Mouse (Mus musculus): ENCODE data around the gene Fhod1. TPM values are rescaled to one million over a fixed set of nuclear protein-coding genes. Genes with fewer than 3 reads are reported as not detected.

The Fhod1 gene
- polyA plus RNA-seq, 1 experiment = 2.1 TPM

DNA sequence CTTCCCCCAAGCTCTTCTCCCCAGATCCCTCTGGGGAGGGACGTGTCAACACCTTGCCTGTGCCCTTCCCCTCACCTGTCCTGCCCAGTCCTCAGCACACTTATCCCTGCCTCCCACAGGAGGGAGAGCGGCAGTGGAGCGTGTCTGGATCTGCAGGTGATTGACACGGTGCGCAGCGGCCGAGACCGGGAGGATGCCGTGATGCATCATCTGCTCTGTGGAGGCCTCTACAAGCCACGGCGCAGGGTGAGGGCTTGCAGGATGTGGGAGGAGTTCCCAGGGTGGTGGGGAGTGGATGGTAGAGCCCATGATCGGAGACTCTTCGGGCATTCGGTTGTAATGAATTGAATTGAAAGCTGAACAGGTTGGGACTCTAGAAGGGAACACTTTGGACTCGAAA is 11.5 kb upstream of the Fhod1 start:
- H3K27ac ChIP-seq (replicated peaks; ENCODE audit: low read depth, low read length) = no peak overlapping the region
- no peak overlapping the region for H3K4me3 ChIP-seq (ENCODE audit: insufficient read depth, low read depth, low read length)
- peaks cover 18% of the 10 kb centered on the region; the same call in 1 of the 2 replicates for H3K4me1 ChIP-seq (ENCODE audit: control insufficient read depth, insufficient read depth, insufficient read length, low read length)

DNA sequence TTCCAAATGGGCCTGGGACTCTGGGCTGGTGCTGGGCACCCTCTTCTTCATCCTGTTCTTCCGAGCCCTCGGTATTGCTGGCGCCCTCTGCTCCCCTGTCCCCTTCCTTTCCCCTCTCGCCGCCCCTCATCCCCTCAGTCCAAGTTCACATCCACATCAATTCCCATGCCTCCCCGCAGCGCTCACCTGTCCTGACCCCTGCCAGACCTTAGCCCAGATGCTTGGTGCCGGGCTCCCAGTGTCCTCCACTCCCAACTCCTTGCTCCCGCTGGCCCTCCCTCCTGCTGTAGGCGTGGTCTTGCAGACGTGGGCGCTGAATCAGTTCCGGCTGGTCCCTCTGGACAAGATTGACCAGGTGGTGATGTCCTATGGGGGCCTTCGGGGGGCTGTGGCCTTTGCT is 8.9 kb upstream of the Fhod1 start:
- Histone ChIP-seq H3K4me1 (ENCODE audit: control insufficient read depth, insufficient read depth, insufficient read length, low read length) (peaks cover 10% of the 10 kb centered on the region; the same call in 1 of the 2 replicates), H3K27ac (replicated peaks; ENCODE audit: low read depth, low read length) (no peak overlapping the region), H3K4me3 (ENCODE audit: insufficient read depth, low read depth, low read length) (no peak overlapping the region)

DNA sequence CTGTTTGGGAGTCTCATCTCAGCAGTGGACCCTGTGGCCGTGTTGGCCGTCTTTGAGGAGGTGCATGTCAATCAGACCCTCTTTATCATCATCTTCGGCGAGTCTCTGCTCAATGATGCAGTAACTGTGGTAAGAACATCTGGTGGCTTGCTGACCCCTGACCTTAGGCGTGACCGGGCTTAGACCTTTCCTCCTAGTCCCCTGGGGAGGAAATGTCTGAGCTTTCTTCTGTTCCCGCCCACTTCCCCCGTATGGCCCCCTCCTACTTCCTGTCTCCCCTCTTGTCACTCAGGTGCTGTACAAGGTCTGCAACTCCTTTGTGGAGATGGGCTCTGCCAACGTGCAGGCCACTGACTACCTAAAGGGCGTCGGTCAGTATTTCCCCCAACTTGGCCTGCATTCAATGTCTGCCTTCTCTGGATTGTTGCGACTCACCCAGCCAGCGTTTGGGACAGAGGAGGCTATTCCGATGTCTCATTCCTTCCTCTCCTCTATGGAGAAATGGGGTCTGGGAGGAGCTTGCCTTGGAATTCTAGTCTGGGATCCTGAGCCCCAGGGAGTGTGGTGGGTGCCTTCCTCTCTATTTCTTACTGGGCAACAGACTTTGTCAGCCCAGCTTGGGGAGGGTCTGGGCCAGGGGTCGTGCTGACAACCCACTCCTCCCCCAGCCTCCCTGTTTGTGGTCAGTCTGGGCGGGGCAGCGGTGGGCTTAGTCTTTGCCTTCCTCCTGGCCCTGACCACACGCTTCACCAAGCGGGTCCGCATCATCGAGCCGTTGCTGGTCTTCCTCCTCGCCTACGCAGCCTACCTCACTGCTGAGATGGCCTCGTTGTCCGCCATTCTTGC is 7.6 kb upstream of the Fhod1 start:
- peaks cover 7% of the 10 kb centered on the region; the same call in 1 of the 2 replicates for H3K4me1 ChIP-seq (ENCODE audit: control insufficient read depth, insufficient read depth, insufficient read length, low read length)
- H3K4me3 ChIP-seq (ENCODE audit: insufficient read depth, low read depth, low read length) = no peak overlapping the region
- peak overlapping the region; percentile 78 for H3K27ac ChIP-seq (replicated peaks; ENCODE audit: low read depth, low read length)

DNA sequence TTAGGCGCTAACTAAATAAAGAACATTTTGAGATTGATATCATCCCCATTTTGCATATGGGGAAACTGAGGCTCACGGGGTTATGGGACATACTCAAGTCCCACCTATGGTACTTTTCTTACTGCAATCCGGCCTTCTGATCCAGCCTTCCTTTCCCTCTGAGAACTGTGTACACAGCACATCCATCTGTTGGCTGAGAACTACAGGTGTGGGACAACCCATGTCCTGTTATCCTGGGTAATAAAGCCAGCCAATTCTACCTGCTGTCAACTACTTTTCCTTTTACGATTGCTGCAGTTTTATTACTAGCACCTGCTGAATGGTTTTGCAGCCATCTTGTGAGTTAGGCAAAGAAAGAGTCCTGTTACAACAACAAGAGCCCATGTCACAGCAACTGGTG is 6.8 kb upstream of the Fhod1 start:
- H3K4me1 ChIP-seq (ENCODE audit: control insufficient read depth, insufficient read depth, insufficient read length, low read length) = peaks cover 7% of the 10 kb centered on the region; the same call in 1 of the 2 replicates
- H3K4me3 ChIP-seq (ENCODE audit: insufficient read depth, low read depth, low read length) = no peak overlapping the region
- peak overlapping the region; percentile 78 for H3K27ac ChIP-seq (replicated peaks; ENCODE audit: low read depth, low read length)

DNA sequence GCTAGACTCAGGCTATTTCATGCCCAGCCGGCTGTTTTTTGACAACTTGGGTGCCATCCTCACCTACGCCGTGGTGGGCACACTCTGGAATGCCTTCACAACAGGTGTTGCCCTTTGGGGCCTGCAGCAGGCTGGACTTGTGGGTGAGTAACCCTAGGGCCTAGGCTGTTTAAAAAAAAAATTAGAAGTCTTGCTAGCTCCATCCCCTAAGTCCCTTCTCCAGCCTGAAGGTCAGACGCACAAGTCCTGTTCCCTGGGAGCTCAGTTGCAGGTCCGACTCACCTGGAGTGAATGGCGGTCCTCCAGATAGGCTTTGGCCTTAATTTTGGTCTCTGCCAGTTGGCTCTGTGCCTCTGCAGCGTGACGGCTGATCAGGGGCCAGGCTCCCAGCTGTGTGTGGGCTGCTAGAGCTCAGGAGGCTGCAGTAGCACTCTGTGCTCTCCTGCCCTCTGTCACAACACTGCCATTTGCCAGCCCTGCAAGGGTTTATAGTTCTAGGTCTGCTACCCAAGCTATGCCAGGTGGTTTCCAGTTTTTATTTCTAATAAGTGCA is 5.9 kb upstream of the Fhod1 start:
- Histone ChIP-seq H3K27ac (replicated peaks; ENCODE audit: low read depth, low read length) (no peak overlapping the region), H3K4me3 (ENCODE audit: insufficient read depth, low read depth, low read length) (no peak overlapping the region), H3K4me1 (ENCODE audit: control insufficient read depth, insufficient read depth, insufficient read length, low read length) (peaks cover 7% of the 10 kb centered on the region; the same call in 1 of the 2 replicates)

DNA sequence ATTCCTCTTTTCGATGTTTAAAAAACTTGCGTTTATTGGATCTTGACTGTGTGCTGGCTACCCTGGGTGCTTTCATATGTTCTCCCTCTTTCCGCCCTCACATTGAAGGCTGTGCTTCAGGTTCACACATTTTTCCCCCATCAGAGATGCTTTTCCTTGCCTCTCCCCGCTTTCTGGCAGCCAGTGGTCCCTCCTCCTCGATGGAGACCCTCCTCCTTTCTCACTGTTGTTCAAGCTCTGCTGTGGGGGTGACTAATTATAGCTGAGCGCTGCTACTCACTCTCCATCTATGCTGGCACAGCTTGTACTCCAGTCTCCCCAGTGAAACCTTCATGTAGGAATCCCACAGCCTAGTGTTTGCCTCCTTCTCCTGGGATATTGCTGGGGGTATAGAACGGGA is 2.4 kb upstream of the Fhod1 start:
- Histone ChIP-seq H3K27ac (replicated peaks; ENCODE audit: low read depth, low read length) (no peak overlapping the region), H3K4me1 (ENCODE audit: control insufficient read depth, insufficient read depth, insufficient read length, low read length) (peaks cover 10% of the 10 kb centered on the region), H3K4me3 (ENCODE audit: insufficient read depth, low read depth, low read length) (no peak overlapping the region)

DNA sequence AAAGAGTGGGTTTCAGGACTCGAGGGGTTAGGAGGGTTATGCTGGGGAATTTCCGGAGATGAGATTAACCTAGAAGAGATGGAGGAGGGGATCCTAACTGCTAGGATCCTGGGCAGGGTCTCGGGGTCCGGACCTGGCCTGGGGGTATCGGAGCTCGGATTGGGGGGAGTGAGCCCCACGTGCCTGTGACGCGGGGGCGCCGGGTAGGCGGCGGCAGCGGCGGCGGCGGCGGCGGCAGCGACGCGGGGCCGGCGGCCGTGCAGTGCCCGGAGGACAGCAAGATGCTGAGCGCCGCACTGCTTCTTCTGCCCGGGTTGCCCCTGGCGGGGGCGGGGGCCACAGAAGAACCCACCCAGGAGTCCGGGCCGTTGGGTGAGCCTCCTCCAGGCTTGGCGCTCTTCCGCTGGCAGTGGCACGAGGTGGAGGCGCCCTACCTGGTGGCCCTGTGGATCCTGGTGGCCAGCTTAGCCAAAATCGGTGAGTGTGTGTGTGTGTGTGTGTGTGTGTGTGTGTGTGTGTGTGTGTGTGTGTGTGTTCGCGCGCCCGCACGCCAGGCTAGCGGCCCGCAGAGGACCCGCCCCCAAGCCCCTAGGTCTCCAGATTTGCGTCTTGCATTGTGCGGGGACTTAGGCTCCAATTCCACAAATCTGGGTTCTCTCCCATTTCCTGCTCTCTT is 1.5 kb upstream of the Fhod1 start:
- H3K27ac ChIP-seq (replicated peaks; ENCODE audit: low read depth, low read length) = no peak overlapping the region
- H3K4me1 ChIP-seq (ENCODE audit: control insufficient read depth, insufficient read depth, insufficient read length, low read length) = peaks cover 14% of the 10 kb centered on the region
- peak overlapping the region; percentile 68 for H3K4me3 ChIP-seq (ENCODE audit: insufficient read depth, low read depth, low read length)

DNA sequence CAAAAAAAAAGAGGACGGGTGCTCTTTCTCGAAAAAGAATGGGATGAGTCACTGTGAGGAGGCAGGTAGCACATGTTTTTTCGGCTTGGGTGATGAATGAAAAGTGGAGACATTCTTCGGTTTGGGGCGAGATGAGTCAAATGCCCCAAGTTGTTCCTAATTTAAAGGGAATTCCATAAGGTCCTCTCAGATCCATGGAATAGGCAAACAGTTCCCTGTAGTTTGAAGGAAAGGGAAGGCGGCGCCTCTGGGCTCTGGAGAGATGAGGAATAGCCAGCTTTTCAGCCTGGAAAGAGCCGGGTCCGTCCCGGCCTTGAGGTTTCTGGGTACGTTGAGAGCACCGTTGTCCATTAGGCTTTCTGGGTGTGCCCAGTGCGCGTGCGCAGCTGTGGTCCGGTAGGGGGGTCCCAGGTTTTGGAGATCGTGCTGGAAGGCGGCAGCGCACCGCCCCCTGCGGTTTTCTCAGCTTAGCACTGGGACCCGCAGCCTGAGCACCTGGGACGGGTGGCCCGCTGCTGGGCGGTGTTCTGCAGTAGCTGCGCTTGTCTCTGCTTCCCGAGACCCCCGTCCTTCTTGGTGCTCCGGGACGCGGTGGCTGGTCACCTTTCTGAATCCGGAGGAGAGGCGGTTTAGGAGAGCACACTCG is 820 bp upstream of the Fhod1 start, which contains the start of gene Slc9a5:
Gene Slc9a5, plus strand, starts transcription at position 394 of the 646 bp plus-strand sequence.
- Histone ChIP-seq H3K4me3 (ENCODE audit: insufficient read depth, low read depth, low read length) (peak within 1 kb of the TSS; percentile 81), H3K4me1 (ENCODE audit: control insufficient read depth, insufficient read depth, insufficient read length, low read length) (peaks cover 16% of the 10 kb centered on the region), H3K27ac (replicated peaks; ENCODE audit: low read depth, low read length) (peak within 1 kb of the TSS; percentile 76)

DNA sequence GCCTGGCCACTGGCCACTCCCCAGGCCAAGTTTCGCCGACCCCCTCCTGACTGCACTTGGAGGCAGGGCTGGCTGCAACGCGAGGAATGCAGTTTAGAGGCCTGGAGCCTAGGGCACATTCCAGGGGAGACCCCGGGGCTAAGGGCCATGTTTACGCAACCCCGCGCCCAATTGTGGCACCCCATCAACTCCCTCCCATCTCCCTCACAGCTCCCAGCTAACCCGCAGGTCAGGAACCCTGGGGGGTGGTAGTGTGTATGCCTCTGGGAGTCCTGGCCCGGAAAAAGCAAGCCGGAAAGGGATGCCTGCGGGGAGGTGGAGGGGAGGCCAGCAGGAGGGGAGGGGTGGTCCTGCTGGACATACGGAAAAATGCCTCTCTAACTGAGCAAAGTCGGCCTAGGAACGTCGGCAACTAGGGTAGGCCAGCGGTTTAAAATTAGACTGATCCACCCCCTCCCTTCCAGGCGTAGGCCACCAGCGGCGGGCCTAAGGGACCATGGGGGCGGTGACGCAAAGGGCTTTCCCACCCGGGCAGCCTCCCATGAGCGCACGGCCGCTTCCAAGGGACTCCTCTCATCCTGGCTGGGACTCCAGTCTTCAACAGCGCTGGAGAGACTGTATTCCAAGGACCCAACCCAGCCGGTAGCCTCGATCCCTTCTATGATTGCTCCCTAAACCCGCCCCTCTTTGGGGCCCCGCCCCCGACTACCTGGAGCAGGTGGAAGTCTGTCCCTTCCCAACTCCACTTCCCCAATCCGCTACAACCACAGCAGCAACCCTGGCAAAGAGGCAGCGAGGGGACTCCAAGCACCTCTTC is 934 bp downstream of the Fhod1 start:
- peak overlapping the region; percentile 81 for H3K4me3 ChIP-seq (ENCODE audit: insufficient read depth, low read depth, low read length)
- H3K4me1 ChIP-seq (ENCODE audit: control insufficient read depth, insufficient read depth, insufficient read length, low read length) = peaks cover 16% of the 10 kb centered on the region
- peak overlapping the region; percentile 76 for H3K27ac ChIP-seq (replicated peaks; ENCODE audit: low read depth, low read length)

DNA sequence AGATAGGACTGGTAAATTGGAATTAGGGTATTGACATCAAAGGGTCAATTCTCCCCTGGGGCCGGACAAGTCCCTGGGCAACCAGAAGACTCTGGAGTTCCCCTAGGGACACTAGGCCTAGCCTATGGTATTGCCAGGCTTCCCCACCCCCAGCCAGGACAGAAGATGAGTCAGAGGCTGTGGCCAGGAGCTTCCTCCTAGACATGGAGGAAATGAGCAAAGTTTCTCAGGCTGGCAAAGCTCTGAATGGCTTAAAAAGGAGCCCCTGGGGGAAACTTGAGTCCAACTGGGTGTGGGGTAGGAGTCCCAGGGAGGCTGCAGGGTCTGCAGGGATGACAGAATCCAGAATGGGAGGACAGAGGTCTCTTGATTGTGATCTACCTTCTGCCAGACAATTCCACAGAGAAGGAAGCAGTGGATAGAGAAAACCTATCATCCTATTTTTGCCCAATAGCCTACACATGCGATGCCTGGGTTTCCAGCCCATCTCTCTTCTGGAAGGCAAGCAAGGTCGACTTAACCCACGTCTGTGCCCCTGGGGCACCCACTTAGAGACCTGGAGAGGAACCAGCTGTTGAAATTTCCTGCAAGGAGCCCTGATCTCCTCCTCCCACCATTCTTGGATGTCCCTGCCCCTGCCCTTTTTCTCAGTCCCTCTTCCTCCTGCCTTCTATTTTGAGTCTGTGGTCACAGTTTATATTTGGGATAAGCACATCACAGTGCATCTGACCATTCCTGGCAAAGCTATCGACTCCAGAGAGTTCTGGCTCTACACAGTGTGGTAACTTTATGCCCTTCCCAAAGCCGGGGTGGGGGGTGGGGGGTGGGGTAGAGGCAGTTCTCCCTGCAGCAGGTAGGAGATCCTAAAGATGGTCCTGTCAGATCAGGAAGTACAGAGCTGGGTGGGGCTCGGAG is 2.4 kb downstream of the Fhod1 start:
- Histone ChIP-seq H3K4me1 (ENCODE audit: control insufficient read depth, insufficient read depth, insufficient read length, low read length) (peaks cover 29% of the 10 kb centered on the region), H3K27ac (replicated peaks; ENCODE audit: low read depth, low read length) (peak overlapping the region; percentile 79), H3K4me3 (ENCODE audit: insufficient read depth, low read depth, low read length) (peak overlapping the region; percentile 81)

DNA sequence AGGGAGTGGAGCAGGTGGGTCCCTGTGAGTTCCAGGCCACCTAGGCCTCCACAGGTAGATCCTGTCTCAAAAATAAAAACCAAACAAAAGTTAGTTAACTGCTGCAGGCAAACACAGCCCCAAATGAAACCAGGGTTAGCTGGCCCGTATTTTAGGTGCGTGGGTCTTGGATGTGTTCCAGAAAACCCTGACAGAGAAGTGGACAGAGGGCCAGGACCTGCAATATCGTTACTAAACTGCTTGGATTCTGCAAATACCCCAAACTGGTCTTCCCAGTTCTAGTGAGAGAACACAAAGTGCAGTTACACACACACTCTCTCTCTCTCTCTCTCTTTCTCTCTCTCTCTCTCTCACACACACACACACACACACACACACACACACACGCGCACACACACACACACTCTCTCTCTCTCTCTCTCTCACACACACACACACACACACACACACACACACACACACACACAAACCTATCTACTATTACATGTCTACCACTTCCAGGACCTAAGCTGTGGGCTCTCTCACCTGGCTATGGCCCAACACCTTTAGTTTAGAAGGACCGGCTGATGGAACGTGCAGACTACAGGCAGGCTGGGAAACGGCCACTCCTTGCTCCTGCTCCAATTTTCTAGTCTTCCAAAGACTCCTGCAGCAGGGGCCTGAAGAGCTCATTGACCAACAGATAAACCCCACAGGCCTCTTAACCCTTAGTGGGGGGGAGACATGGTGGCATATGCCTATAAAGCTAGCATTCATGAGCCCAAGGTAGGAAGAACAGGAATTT is 3.8 kb downstream of the Fhod1 start:
- peaks cover 38% of the 10 kb centered on the region for H3K4me1 ChIP-seq (ENCODE audit: control insufficient read depth, insufficient read depth, insufficient read length, low read length)
- H3K4me3 ChIP-seq (ENCODE audit: insufficient read depth, low read depth, low read length) = peak overlapping the region; percentile 25
- H3K27ac ChIP-seq (replicated peaks; ENCODE audit: low read depth, low read length) = peak overlapping the region; percentile 79

DNA sequence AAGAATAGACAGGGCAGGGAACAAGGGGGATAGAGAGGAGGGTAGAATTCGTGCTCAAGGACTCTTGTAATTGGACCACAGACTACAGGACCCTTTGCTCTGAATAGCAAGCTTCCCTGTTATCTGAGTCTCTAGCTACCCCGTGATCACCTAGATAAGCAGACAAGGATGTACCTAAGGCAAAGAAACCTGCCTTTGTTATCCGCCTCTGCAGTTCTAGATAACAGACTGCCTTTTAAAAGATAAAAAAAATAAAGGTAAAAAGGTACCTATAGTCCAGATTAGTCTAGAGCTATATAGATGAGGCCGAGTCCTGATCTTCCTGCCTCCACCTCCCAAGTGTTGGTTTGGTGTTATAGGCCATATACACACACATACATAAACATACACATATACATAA is 5.0 kb downstream of the Fhod1 start:
- Histone ChIP-seq H3K27ac (replicated peaks; ENCODE audit: low read depth, low read length) (no peak overlapping the region), H3K4me1 (ENCODE audit: control insufficient read depth, insufficient read depth, insufficient read length, low read length) (peaks cover 38% of the 10 kb centered on the region), H3K4me3 (ENCODE audit: insufficient read depth, low read depth, low read length) (no peak overlapping the region)

DNA sequence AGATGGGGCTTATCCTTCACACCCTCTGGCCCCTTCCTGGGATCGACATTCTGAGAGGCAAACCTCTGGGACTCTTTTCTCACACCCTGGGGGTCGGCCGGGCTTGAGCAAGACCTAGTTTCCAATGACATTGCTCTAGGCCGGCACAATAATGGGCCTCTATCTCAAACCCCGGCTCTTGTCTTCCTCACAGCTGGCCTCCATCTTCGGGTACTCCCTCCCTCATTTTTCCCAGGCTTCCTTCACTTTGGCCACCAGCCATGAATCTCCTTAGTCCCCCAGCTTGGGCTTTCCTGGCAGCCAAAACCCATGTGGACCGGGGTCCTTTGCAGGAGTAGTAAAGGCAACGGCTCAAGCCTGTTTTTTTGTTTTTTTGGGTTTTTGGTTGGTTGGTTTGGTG is 6.4 kb downstream of the Fhod1 start:
- Histone ChIP-seq H3K4me3 (ENCODE audit: insufficient read depth, low read depth, low read length) (no peak overlapping the region), H3K27ac (replicated peaks; ENCODE audit: low read depth, low read length) (0 out of 2 replicates have a peak overlapping the region, but pooled peaks have one; percentile 27), H3K4me1 (ENCODE audit: control insufficient read depth, insufficient read depth, insufficient read length, low read length) (peaks cover 38% of the 10 kb centered on the region)
